Mouse (Mus musculus) heart, adult 18-20 months (tissue): ENCODE data around the gene Ncor2. TPM values are rescaled to one million over a fixed set of nuclear protein-coding genes. Genes with fewer than 3 reads are reported as not detected.

ENCODE experiments used
- DNase-seq, 2 experiments: peaks; one replicate each; pipeline ENCODE4 v3.0.0; 2021 to 2022; ENCODE audit warnings: mixed read lengths in 1 of 2
- total RNA-seq, 2 experiments: library from RNA; stranded (reverse); gene quantifications; 2 replicates each; pipeline ENCODE4 v1.2.3; 2021

Ncor2 gene
- total RNA-seq, 2 experiments from 2014 or later = 65.9 to 68.9 TPM

GRCm38 (mm10) chr5:124986222-124986621 is 192.8 kb downstream of the Ncor2 start:
- DNase-seq = no peak

DNA sequence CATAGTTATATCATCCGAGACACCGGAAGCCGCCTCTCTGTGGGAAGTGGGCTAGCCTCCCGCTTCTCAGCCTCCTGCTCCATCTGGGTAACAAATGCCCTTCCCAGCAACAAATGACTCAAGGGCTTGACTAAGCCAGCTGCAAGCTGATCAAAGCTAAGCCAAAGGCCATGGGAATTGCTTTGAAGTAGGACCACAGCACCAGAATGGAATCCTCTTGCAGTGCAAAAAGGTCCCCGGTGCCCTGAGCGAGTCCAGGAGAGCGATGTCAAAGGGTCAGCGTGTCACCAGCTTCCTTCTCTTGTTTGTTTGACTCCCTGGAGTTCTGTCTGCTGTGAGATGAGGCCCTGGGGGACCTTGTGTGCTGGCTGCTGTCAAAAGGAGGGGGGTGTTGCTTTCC is 209.2 kb downstream of the Ncor2 start:
- no peak for DNase-seq

Other genes with a start within 250 kb of the Ncor2 start
- gene Rflna, start 176.0 kb downstream of the Ncor2 start, total RNA-seq = under 1 TPM; 0.18 to 0.20 TPM
- gene Scarb1, start 161.9 kb upstream of the Ncor2 start, total RNA-seq = 10 to 100 TPM; 26.6 to 34.7 TPM
- gene Gm10382, start 210.1 kb upstream of the Ncor2 start, total RNA-seq = under 1 TPM in 1 of 2 experiments, not detected in 1; 0.23 TPM
- 1,000 to 10,000 TPM; 1,625 to 1,638 TPM for gene Ubc, start 211.0 kb upstream of the Ncor2 start, total RNA-seq